Mouse (Mus musculus): Measurements from ENCODE around the gene Tppp.

DNA sequence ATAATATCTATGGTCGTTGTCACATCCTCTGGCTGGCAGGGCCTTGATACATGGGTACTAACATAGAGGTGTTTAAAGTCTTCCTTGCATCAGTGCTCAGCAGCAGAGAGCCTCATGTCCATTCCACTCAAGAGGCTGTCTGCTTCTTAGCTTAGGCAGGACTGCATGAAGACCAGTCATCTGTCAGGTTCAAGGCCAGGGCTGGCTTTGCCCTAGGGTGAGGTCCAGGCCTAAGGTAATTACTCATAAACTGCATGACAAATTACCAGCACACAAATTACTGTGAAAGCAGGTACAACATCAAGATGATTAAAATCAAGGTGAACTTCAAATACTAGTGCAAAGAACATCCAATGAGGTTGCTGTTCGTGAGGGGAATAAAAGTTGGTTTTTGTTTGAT, 26.6 kb downstream of the Tppp start:
- TF ChIP-seq CTCF (IDR thresholded peaks at IDR 0.05; ENCODE audit: borderline replicate concordance, control insufficient read depth, extremely low read depth, insufficient read depth, low read length, poor library complexity), result no peak
- no peak for TF ChIP-seq POLR2A (IDR thresholded peaks at IDR 0.05; ENCODE audit: control insufficient read depth, extremely low read depth, insufficient read depth, low read length, poor library complexity)
